Mouse (Mus musculus): ENCODE measurements around the gene Mgat5.

DNA sequence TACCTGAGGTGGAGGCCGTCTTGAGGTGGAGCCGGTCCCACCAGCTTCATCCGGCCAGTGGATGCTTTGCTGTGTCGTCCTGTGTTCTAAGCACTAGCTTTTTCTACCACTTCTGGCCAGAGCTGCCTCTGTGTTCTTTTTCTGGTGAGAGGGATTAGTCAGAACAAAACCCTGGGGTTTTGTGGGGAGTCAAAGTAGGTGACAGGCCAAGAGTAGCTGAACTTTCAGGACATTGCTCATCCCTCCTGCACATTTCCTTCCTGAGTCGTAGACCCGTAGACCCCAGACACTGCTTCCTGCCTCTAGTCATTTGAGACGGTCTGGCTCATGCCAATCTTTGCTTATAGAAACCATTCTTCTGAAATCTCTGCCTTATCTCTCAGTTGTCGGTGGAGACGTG, 140.1 kb downstream of the Mgat5 start:
- TF ChIP-seq CTCF (IDR thresholded peaks at IDR 0.05; ENCODE audit: borderline replicate concordance, insufficient read depth, low read depth, low read length), result no peak
- no peak for TF ChIP-seq POLR2A (IDR thresholded peaks at IDR 0.05; ENCODE audit: borderline replicate concordance, insufficient read depth, low read length)
